Mouse (Mus musculus) cerebellum, adult 11 months (tissue): ENCODE measurements at regions not wholly inside any gene's neighbourhood (a gene's known extent, or its start where the extent isn't known, plus 50 kb on each side); places are given as distances from the start of the nearest gene placed in this dataset.
"Not testable (repeated sequence)": the region's sequence is repeated elsewhere in the genome, so short reads cannot be mapped to it uniquely, and the experiment has no call there.

Experiments used
- DNase-seq: peaks from one replicate; pipeline ENCODE4 v3.0.0; 2022

DNA sequence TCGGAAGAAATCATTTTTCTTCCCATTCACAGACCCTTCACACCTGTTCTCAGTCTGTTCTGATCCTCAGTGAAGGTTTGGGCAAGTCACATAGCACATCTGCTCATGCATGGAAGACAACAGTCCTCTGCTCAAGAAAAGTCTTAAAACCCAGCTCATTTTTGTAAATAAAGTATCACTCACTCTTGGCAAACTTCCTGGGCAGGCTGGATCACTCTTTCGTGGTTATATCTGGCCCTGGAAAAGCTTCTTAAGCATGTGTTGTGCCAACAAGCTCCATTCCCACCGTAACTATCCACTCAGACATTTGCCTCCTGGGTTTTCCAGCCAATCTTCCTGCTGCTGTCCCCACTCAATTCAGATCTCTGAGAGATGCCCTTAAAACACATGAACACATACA is 103.2 kb upstream of the Cep85l start:
- no peak for DNase-seq

- DNase-seq: no peak
These were observed 90.5 kb upstream of the Cep85l start for GRCm38 (mm10) chr10:53470200-53470599.

DNA sequence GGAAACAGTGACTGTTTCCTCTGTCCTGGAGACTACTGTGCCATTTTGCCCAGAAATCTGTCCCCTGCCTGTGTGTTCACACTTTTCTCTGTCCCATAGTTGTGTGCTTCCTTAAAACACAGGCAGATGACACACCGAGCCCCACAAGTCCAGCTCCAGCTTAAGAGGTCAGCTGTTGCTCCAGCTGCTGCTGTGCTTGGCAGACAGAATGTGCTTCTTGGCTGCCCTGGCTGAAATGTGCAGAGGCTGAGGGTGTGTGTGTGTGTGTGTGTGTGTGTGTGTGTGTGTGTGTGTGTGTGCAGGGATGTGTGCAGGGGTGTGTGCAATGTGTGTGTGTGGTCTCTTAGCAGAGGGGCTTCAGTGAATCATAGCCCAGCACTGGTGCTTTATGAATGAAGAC is 89.9 kb upstream of the Cep85l start:
- DNase-seq: no peak

GRCm38 (mm10) chr10:53468293-53468545 is 88.5 kb upstream of the Cep85l start:
- no peak for DNase-seq

DNA sequence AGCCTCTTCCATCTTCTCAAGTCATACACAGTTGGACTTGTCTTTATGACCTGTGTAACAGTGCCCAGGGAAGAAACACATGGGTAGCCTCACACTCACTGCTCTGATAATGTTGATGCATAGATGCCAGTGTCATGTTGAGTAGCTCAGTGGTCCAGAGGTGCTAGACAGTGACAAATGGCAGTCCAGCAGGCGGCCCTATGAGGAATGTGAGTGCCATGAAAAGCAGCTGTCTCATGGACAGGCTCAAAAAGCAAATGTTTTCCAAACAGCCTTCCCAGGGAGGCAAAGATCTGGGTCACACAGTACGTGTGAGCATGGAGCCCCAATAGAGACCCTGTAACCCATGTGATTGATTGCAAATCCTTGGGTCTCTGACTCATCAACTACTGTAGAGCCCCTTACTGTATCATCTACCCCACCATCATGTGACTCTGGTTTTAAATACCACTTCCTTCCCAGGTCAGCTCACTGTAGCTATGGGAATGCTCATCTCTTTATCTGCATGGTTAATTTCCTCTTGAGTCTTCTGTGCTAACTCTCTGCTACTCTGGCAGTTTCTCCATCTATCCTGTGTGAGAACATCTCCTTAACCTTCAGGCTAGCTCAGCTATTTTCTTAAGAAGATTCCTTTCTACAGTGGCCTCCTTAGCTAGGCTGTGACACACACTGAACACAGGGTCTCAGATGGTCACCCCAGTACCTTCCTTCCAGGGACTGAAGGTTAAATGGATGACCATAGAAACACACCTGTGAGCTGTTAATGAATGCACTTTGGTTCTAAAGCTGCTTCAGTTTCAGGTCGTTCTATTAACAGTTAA is 87.9 kb upstream of the Cep85l start:
- DNase-seq: no peak

DNA sequence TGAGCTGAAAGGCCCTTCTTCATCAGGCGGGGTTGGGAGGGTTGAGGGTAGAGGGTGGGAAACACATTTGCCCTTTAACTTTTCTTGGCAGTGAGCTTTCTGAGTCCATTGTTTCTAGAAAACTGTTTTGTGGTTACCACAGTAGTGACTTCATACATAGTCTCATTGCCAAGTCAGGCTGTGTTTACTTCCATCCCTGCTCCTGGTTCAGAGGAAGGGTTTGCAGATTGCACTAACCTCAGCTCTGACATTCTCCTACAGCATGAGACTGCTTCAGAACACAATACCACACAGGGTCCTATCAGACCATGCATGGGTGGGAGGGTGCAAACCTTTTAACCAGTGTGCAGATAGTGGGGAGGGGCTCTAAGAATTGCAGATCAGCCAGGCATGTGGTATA is 87.1 kb upstream of the Cep85l start:
- no peak for DNase-seq

DNA sequence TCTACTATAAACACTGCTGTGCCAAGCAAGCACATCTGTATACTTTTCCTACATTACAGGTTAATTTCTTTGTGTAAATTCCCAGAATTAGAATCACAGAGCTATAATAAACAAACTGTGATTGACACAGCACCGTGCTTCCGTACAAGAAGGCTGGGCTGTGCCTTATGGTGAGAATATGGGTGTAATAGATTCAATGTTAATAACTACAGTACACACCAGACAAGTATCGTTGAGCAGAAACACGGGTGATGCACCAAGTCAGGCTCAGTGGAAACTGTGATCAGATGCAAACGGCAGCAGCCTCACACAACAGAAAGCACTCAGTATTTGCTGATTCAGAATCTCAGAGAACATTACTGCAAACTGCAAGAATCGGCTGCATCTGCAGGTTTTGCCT is 86.5 kb upstream of the Cep85l start:
- DNase-seq: no peak

DNA sequence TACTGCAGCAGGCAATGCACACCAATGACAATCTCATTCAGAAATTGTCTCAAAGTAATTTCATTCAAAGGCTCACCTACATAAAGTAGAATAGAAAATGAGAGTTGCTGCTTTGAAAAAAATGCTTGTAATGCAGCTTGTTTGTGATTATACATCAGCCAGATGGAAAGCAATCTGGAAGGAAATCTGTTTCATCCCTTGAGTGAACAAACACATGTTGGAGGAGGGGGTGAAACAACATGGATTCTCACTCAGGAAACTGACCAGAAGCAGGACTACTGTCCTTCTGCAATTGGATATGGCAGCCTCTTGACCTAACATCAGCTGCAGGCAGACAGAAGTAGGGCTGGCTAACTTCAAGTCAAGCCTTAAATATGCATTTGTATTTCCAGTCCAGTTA is 84.8 kb upstream of the Cep85l start:
- no peak for DNase-seq

- DNase-seq: no peak
These were observed 84.3 kb upstream of the Cep85l start for GRCm38 (mm10) chr10:53464006-53464405.

DNA sequence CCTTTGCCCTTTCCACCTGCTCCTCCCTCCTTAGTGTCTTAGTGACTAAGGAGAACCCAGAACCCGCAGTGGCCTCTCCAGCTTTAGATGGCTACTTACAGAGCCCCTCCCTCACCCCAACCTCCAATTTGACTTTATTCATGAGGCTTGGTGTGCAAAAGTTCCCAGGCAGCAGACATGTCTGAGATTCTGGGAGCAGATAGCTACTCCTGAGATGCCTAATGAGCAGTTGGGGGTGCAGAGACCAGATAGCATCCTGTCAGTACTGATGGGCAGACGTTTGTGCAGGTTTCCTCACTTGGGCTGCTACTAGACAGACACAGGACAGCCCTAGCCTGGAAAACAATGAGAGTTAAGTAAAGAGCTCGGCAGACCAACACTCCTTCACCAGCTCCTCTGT is 83.7 kb upstream of the Cep85l start:
- no peak for DNase-seq

DNA sequence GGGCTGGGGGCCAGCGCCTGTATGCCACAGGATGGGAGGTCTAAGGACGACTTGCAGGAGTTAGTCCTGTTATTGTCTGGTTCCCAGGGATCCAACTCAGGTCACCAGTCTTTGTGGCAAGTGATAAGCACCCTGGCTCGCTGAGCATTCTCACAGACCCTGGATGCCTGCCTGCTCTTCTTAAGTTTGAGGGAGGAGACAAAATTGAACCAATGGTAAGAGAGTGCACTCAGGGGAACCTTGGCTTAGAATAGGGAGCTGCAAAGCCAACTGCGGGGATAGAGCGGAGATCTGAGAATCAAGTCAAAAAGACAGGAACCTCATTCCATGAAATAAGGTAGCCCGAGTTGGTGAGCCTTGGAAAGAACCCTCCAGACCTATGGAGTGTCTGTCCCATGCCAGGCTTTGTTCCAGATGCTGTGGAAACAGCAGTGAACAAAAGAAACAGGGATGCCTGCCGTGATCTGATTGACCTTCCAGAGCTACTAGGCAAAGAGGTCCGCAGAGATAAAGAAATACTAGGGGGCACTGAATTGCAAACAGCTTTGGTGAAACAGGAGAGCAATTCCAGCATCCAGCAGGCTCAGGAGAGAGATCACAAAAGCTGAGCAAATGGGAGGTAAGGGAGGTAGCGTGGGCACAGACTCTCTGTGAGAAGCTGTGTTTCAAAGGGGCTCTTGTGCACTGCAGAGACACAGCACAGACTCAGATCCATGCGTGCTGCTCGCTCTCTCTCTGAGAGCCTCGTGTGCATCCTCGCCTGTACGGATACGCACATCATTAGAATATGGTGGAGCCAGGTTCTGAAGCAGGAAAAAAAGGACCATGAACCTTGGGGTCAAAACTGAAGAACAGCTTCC is 82.9 kb upstream of the Cep85l start:
- no peak for DNase-seq

- no peak for DNase-seq
These were observed 81.5 kb upstream of the Cep85l start for GRCm38 (mm10) chr10:53461070-53461781.

DNA sequence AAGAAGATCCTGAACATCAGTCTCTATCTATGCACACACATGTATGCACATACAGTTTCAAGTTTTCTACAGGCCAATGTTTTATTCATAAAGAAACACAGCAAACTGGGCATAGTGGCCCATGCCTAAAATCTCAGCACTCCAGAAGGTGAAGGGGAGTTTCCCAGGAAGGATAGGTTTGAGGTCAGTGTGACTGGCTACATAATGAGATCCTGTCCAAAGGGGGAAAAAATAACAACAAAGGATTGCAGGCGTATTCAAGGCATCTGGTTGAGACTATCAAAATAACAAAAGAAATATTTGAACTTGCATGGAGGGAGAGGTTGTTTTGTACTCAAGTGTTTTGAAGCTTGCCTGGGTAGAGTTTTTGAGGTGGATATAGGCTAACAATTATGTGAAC is 80.0 kb upstream of the Cep85l start:
- not testable (repeated sequence) for DNase-seq

DNA sequence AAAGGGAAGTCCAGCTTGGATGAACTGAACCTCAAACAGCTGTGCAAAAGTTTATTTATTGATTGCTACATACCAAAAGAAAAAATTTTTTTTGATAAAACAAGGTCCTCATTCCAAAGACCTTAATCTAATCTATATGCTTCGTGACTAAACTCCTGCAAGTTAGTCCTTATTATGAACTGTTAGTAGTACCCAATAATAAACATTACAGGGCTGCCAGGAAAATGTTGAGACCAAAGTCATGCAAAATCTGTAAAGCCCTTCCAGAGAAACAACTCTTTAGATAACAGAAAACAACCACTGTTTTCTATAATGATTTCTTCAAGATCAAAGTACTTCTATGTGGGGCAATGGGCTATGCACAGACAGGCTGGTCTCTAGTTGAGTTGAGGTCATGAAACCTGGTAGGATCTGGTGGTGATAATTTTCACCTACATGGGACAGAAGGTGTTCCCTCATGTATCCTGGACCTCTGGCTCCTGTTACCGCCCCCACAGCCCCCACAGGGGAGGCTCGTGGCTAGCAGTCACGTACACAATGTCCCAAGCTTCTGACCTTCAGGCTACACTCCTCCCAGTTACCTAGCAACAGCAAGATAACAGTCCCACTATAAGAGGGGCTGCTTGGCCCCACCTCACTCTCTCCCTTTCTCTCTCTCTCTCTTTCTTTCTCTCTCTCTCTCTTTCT is 76.4 kb upstream of the Cep85l start:
- no peak for DNase-seq

DNA sequence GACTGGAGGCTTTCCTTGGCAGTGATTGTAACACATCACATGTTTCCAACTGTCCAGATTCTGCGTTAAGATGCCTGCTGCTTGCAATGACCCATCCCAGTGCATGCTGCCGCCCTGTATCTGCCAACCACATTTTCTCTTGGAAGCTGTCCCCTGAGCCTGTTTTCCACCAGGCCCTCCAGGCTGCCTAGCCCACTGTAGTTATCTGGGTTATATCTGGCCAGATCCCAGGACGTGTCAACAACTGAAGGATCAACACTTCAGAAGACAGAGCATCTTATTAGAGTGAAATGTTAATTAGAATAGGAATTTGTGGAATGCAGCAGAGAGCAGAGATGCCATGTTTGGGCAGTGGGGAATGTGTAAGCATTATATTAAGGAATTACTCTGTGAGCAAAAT is 65.0 kb upstream of the Cep85l start:
- DNase-seq: no peak

GRCm38 (mm10) chr10:53443443-53443842 is 63.7 kb upstream of the Cep85l start:
- no peak for DNase-seq

DNA sequence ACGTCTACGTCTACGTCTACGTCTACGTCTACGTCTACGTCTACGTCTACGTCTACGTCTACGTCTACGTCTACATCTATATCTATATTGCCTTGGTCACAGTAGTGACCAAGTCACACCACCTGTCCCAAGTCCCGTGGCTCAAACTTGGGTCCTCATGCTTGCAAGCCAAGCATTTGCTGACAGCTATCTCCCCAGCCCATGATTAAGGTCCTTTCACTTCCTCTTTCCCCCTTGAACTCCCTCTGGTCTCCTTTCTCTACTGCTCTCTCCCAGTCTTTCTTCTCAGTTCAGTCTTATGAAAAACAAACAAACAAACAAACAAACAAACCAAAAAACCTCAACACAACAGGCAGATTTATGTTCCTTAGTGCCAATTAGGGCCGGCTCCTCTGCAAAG is 63.2 kb upstream of the Cep85l start:
- no peak for DNase-seq

- DNase-seq: no peak
These were observed 60.5 kb upstream of the Cep85l start for GRCm38 (mm10) chr10:53440251-53440650.

- DNase-seq: no peak
These were observed 58.6 kb upstream of the Cep85l start for GRCm38 (mm10) chr10:53438388-53438787.

DNA sequence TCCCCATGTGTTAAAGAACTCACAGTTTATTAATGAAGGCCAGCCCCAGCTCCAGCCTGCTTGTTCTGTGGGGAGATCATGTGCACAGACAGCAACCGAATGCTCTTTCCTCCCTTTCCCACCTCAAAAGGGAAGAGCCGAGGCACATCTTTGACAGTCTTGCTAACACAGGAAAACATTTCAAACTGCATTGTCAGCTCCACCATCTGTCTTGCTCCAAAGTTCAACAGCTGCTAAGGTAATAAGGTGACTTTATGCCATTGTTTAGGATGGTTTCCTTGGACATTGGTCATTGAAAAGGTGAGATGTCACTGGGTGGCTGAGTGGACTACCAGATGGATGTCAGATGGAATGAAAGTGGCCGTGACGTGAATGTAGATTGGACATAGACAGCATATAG is 58.0 kb upstream of the Cep85l start:
- no peak for DNase-seq

GRCm38 (mm10) chr10:53436023-53436475 is 56.3 kb upstream of the Cep85l start:
- DNase-seq: peak; percentile 5

DNA sequence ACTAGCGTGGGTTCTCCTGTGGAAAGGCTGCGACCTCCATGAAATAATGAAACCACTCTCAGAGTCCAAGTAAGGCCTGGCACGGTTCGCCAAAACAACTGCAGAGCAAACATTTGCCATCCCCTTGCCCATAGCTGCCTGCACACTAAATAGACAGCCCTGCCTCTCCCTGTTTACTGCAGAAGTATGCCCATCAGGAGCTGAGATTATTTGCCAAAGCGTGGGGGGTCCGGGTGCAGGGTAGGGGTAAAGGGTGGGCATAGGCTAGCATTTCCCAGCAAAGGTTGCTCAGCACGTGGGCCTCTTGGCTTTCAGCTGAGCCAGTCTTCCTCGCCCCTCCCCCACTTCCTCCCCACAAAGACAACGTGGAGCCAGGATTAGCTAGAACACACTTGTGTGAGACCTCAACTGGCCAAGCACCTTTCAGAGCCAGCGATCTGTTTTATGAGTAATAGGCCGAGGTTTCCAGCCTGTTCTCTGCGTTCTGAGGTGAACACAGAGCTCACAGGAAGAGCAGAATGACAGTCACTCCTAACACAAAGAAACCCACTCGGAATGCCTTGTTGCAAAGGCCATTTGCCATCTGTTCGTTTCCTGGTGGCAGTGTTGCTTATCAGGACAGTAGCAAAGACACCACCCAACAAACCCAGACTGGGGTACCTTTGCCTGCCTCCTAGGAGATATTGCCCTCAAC is 55.6 kb upstream of the Cep85l start:
- DNase-seq: peak; percentile 6
